Mouse (Mus musculus) gastrocnemius, adult 18-20 months (tissue): ENCODE results near the gene Anks3. TPM values are rescaled to one million over a fixed set of nuclear protein-coding genes. Genes with fewer than 3 reads are reported as not detected.

Experiments
- DNase-seq: peaks from one replicate; pipeline ENCODE4 v3.0.0; 2021; ENCODE audit warnings: low spot score
- long read RNA-seq, 2 experiments: library from polyadenylated mRNA; stranded (forward); transcript quantifications; one replicate each; pipeline ENCODE4 v2.0.0; 2021
- total RNA-seq, 2 experiments: library from RNA; stranded (reverse); gene quantifications; 2 replicates each; pipeline ENCODE4 v1.2.3; 2021

Gene Anks3
- 10 to 100 TPM in 1 of 2 experiments, 1 to 10 TPM in 1; 9.2 to 10.7 TPM for total RNA-seq
- long read RNA-seq, experiment 1, transcript Anks3-201 (17 exons, 2,398 nt), result major isoform, 13 of 29 reads
- long read RNA-seq, experiment 1, partial matches to known transcripts, result 4 of 29 reads
- long read RNA-seq, experiment 1, other reads (novel, unspliced or antisense), result 12 of 29 reads
- long read RNA-seq, experiment 2, transcript Anks3-201 (17 exons, 2,398 nt), result major isoform, 7 of 18 reads
- long read RNA-seq, experiment 2, partial matches to known transcripts, result 5 of 18 reads
- long read RNA-seq, experiment 2, other reads (novel, unspliced or antisense), result 6 of 18 reads

GRCm38 (mm10) chr16:4963797-4964709, at the start of gene Anks3:
Anks3 (minus strand) TSS chr16:4964205.
- DNase-seq, result peak; percentile 97

GRCm38 (mm10) chr16:5013054-5013838, 49.2 kb upstream of the Anks3 start, which contains the start of gene Rogdi:
Rogdi (minus strand) TSS chr16:5013553.
- peak; percentile 98 for DNase-seq

- no peak for DNase-seq
Observed at GRCm38 (mm10) chr16:5012036-5013005, 48.3 kb upstream of the Anks3 start.

- DNase-seq, result no peak
Observed at GRCm38 (mm10) chr16:5011285-5011684, 47.3 kb upstream of the Anks3 start.

GRCm38 (mm10) chr16:5010371-5010935, 46.4 kb upstream of the Anks3 start:
- DNase-seq, result no peak

- no peak for DNase-seq
Observed at GRCm38 (mm10) chr16:5008076-5008475, 44.1 kb upstream of the Anks3 start.

GRCm38 (mm10) chr16:5007492-5007891, 43.5 kb upstream of the Anks3 start:
- DNase-seq, result no peak

- no peak for DNase-seq
Observed at GRCm38 (mm10) chr16:5007067-5007466, 43.1 kb upstream of the Anks3 start, which contains the start of gene Smim22. Smim22 (plus strand) TSS chr16:5007288.

- no peak for DNase-seq
Observed at GRCm38 (mm10) chr16:5000611-5001010, 36.6 kb upstream of the Anks3 start.

GRCm38 (mm10) chr16:4998984-4999383, 35.0 kb upstream of the Anks3 start:
- DNase-seq, result no peak

GRCm38 (mm10) chr16:4997553-4997952, 33.5 kb upstream of the Anks3 start, which contains the start of gene Sept12:
Sept12 (minus strand) TSS chr16:4997852.
- no peak for DNase-seq

- no peak for DNase-seq
Observed at GRCm38 (mm10) chr16:4993276-4993675, 29.3 kb upstream of the Anks3 start.

- no peak for DNase-seq
Observed at GRCm38 (mm10) chr16:4984717-4985116, 20.7 kb upstream of the Anks3 start.

- DNase-seq, result no peak
Observed at GRCm38 (mm10) chr16:4979755-4980380, 15.9 kb upstream of the Anks3 start.

- no peak for DNase-seq
Observed at GRCm38 (mm10) chr16:4978275-4979051, 14.5 kb upstream of the Anks3 start.

- DNase-seq, result no peak
Observed at GRCm38 (mm10) chr16:4976180-4976579, 12.2 kb upstream of the Anks3 start.

GRCm38 (mm10) chr16:4974521-4974920, 10.5 kb upstream of the Anks3 start:
- DNase-seq, result no peak

GRCm38 (mm10) chr16:4971626-4972025, 7.6 kb upstream of the Anks3 start:
- DNase-seq, result no peak
